Mouse (Mus musculus): ENCODE results near the gene Aldoc.

DNA sequence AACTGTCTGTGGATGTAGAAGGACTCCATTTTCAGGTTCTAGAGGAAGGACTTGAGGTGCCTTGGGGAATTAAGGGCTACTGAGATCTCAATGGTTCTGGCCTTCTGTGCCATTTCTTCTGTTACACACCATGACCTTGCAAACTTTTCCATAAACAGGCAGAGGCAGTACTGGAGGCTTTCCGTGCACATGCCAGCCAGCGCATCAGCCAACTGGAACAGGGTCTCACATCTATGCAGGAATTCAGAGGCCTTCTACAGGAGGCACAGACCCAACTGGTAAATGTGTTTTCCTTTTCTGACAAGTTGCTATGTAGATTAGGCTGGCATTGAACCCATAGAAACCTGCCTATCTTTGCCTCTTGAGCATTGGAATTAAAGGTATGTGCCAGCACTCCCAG lies 9.1 kb upstream of the Aldoc start:
- TF ChIP-seq CTCF (IDR thresholded peaks at IDR 0.05; ENCODE audit: low read depth, low read length) (no peak), POLR2A (IDR thresholded peaks at IDR 0.05; ENCODE audit: insufficient read depth, low read length) (no peak)
